Comparison of ENCODE assay signal across 12 mouse cellular contexts in the genomic region with DNA sequence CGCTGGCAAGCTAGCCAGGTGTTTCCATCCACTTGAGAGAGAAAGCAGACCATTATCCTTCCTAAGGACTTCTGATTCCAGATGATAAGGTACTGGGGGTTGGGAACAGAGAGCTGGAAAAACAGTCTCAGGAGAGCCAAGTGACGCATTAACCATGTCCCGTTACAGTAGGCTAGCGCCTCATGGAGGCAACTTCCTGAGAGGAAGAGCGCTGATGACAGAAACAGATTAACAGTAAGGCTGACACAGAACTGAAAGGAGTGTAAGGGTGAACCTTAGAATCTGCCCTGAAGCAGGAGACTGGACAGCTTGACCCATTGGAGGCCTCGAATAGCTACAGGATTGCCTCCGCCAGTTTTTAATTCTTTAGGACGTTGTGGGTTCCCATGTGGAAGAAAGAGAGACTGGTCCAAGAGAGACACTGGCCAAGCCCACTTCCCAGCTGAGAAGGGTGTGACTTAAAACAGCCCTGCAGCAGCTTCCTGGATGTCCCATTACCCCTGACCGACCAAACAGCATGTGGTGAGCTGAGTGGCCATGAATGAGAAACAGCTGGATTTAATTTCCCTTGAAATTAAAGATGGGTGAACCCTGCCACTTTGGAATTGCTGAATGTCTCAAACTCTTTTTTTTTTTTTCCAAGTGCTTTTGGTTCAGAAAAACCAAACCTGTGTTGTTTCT.
DNase-seq lines count a peak whose midpoint lies in the region; ATAC-seq lines count a peak whose summit lies in the region.
"Had no signal": no experiment of that assay in that cellular context is flagged by ENCODE, and none has a peak within 500 bp of the region (broad histone marks: within the 10 kb centered on the region; RNA-seq: fewer than 3 reads in every experiment).

No protein-coding gene starts in this region.

- DNase-seq in lung, postnatal 14 days: no peak
- DNase-seq in hindlimb bud, embryonic 11.5 days (ENCODE audit: extremely low spot score, low read depth, low spot score): peak; percentile 35
- no peak for DNase-seq in right cerebral cortex, postnatal 14 days
- no peak for DNase-seq in left cerebral cortex, adult 11 months (ENCODE audit: low spot score)
- DNase-seq: gastrocnemius, postnatal 10 days had no signal

- 40% methylated on average over 9 of the region's 9 CpGs for WGBS in lung, embryonic 16.5 days
- WGBS in embryonic facial prominence, embryonic 15.5 days: 41% methylated on average over 9 of the region's 9 CpGs
- WGBS in stomach, embryonic 16.5 days: 61% methylated on average over 9 of the region's 9 CpGs

- H3K9me3 ChIP-seq in lung, embryonic 16.5 days (ENCODE audit: control insufficient read depth, low read length): no peaks in the 10 kb centered on the region
- H3K9me3 ChIP-seq in embryonic facial prominence, embryonic 15.5 days (replicated peaks): no peaks in the 10 kb centered on the region
- H3K9me3 ChIP-seq in stomach, embryonic 16.5 days (replicated peaks; ENCODE audit: control insufficient read depth, low read length): no peaks in the 10 kb centered on the region

- peak overlapping the region; percentile 8; the same call in 1 of the 2 replicates for H3K4me2 ChIP-seq in lung, embryonic 16.5 days (ENCODE audit: low read depth, low read length)
- no peak overlapping the region for H3K4me2 ChIP-seq in embryonic facial prominence, embryonic 15.5 days (replicated peaks)
- H3K4me2 ChIP-seq in stomach, embryonic 16.5 days (ENCODE audit: low read depth, low read length): no peak overlapping the region
- H3K4me2 ChIP-seq: liver, embryonic 11.5 days had no signal

- ATAC-seq in lung, embryonic 16.5 days (ENCODE audit: low read depth): peak; percentile 94
- ATAC-seq in embryonic facial prominence, embryonic 15.5 days (ENCODE audit: insufficient number of reproducible peaks, low FRiP score, low TSS enrichment, low read depth): peak; percentile 73; the same call in 1 of the 2 replicates
- ATAC-seq in stomach, embryonic 16.5 days (ENCODE audit: insufficient read depth, low FRiP score): no peak
- no peak for ATAC-seq in erythroblast, adult 5-6 weeks (replicated peaks; ENCODE audit: low FRiP score, poor library complexity, severe bottlenecking)
- ATAC-seq: intestine, postnatal 0 days; midbrain, embryonic 16.5 days had no signal

- H3K36me3 ChIP-seq in lung, embryonic 16.5 days (ENCODE audit: control insufficient read depth, insufficient read depth, low read length): no peaks in the 10 kb centered on the region
- no peaks in the 10 kb centered on the region for H3K36me3 ChIP-seq in embryonic facial prominence, embryonic 15.5 days
- no peaks in the 10 kb centered on the region for H3K36me3 ChIP-seq in stomach, embryonic 16.5 days (ENCODE audit: control insufficient read depth, insufficient read depth, low read length)

- H3K27me3 ChIP-seq in lung, embryonic 16.5 days (ENCODE audit: control insufficient read depth, insufficient read depth, low read depth, low read length): no peaks in the 10 kb centered on the region
- H3K27me3 ChIP-seq in embryonic facial prominence, embryonic 15.5 days: no peaks in the 10 kb centered on the region
- no peaks in the 10 kb centered on the region for H3K27me3 ChIP-seq in stomach, embryonic 16.5 days (ENCODE audit: control insufficient read depth, insufficient read depth, low read length)

- H3K9ac ChIP-seq in lung, embryonic 16.5 days (ENCODE audit: low read length): no peak overlapping the region
- no peak overlapping the region for H3K9ac ChIP-seq in embryonic facial prominence, embryonic 15.5 days
- no peak overlapping the region for H3K9ac ChIP-seq in stomach, embryonic 16.5 days (ENCODE audit: low read length)

- peaks cover 6% of the 10 kb centered on the region for H3K4me1 ChIP-seq in lung, embryonic 16.5 days (replicated peaks; ENCODE audit: control insufficient read depth, insufficient read depth, low read length)
- H3K4me1 ChIP-seq in embryonic facial prominence, embryonic 15.5 days: peaks cover 6% of the 10 kb centered on the region; the same call in 1 of the 2 replicates
- no peaks in the 10 kb centered on the region for H3K4me1 ChIP-seq in stomach, embryonic 16.5 days (ENCODE audit: control insufficient read depth, insufficient read depth, low read length)

- H3K4me3 ChIP-seq in lung, embryonic 16.5 days (ENCODE audit: low read length): no peak overlapping the region
- no peak overlapping the region for H3K4me3 ChIP-seq in embryonic facial prominence, embryonic 15.5 days (replicated peaks)
- H3K4me3 ChIP-seq in stomach, embryonic 16.5 days (replicated peaks; ENCODE audit: low read length): no peak overlapping the region

- peak overlapping the region; percentile 46; the same call in 1 of the 2 replicates for H3K27ac ChIP-seq in lung, embryonic 16.5 days (ENCODE audit: low read length)
- no peak overlapping the region for H3K27ac ChIP-seq in embryonic facial prominence, embryonic 15.5 days (replicated peaks)
- peak overlapping the region; percentile 51; the same call in 1 of the 2 replicates for H3K27ac ChIP-seq in stomach, embryonic 16.5 days (ENCODE audit: low read length)

Comparison
In these comparisons a context has a peak if more than half of its experiments do, and no peak if none do; other contexts are left out.
1. ATAC-seq: peak in lung, embryonic 16.5 days (single experiment) and embryonic facial prominence, embryonic 15.5 days (single experiment); none in stomach, embryonic 16.5 days (single experiment) and erythroblast, adult 5-6 weeks (single experiment).